Mouse (Mus musculus) liver, postnatal 0 days (tissue): ENCODE data around the gene Dnajc30.

Experiments
- CTCF ChIP-seq: sonication (generic); IDR thresholded peaks from 2 replicates; pipeline ENCODE4 v1.5.1; 2016; ENCODE audit warnings: antibody characterized with exemption, low read depth
- EP300 ChIP-seq: IDR thresholded peaks from 2 replicates; pipeline ENCODE4 v1.6.1; 2016; ENCODE audit warnings: antibody characterized with exemption, low read depth, mild to moderate bottlenecking

DNA sequence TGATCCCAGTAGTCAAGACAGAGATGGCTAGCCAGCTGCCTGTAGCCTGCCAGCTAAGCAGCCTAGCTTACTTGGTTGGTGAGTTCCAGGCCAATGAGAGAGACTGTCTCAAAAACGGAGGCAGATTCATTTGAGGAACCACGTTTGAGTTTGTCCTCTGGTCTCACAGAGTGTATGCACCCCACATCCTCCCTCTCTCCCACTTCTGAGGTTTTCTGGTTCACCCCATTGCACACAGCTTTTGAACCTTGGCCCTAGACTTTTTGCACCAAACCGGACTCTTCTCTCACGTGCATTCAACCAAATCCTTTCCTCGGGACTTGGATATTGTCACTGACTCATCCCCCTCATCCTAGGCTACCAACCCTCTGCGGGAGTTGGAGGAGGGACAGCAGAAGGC, 46.0 kb downstream of the Dnajc30 start:
- TF ChIP-seq CTCF, result no peak
- TF ChIP-seq EP300, result no peak
